In the genomic region with DNA sequence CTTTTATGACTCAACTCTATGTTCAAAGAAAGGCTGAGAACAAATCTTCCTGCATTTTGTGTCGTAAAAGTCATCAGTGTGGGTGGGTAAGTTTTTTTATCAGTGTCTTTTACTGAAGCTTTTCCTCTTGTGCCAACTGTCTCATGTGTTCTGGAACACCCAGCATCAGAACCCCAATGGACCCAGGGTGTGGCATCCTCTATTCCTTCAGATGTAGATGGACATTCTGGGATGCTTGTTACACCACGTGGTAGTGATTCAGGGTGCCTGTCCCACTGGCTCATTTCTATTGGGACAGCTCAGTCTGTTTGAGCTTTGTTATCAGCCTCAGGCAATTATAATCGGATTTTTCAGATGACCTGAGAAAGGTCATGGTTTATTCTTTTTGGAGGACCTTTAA, we compare ENCODE assay signal across 25 mouse cellular contexts. TPM values are rescaled to one million over a fixed set of nuclear protein-coding genes. Genes with fewer than 3 reads are reported as not detected.
DNase-seq lines count a peak whose midpoint lies in the region; ATAC-seq and TF ChIP-seq lines count a peak whose summit lies in the region.
"Had no signal": no experiment of that assay in that cellular context is flagged by ENCODE, and none has a peak within 500 bp of the region (broad histone marks: within the 10 kb centered on the region; RNA-seq: fewer than 3 reads in every experiment).

No protein-coding gene starts in this region.

- H3K27ac ChIP-seq in gastrocnemius, adult 2 months = peak overlapping the region; percentile 72
- H3K27ac ChIP-seq in lung, postnatal 0 days (ENCODE audit: low read length) = peak overlapping the region; percentile 68
- H3K27ac ChIP-seq: embryonic facial prominence, embryonic 13.5 days; embryonic facial prominence, embryonic 15.5 days; forebrain, embryonic 10.5 days; forebrain, embryonic 12.5 days had no signal

- WGBS in lung, postnatal 0 days = 68% methylated on average over 3 of the region's 3 CpGs

- DNase-seq in gastrocnemius, adult 2 months = peak; percentile 38
- DNase-seq in gastrocnemius, postnatal 36 days = no peak
- DNase-seq in gastrocnemius, postnatal 25 days = peak; percentile 47
- no peak for DNase-seq in gastrocnemius, adult 8-10 months (ENCODE audit: low spot score in 2 of 2)
- DNase-seq in lung, postnatal 0 days (ENCODE audit: low spot score) = no peak
- no peak for DNase-seq in lung, postnatal 14 days
- DNase-seq in skeletal muscle tissue, adult 2 months (ENCODE audit: low read depth, low spot score) = peak; percentile 65
- DNase-seq in right cerebral cortex, postnatal 14 days = no peak
- DNase-seq: adrenal gland, adult 2 months; adrenal gland, postnatal 10 days; adrenal gland, postnatal 25 days; cerebellum, adult 11 months; cerebellum, adult 18-20 months; cerebellum, adult 8-10 months; cerebellum, adult 9-11 months; cerebellum, postnatal 14 days; cerebellum, postnatal 36 days; embryo, embryonic 11 days had no signal

- H3K9ac ChIP-seq in lung, postnatal 0 days (replicated peaks; ENCODE audit: low read depth) = no peak overlapping the region
- H3K9ac ChIP-seq: embryonic facial prominence, embryonic 13.5 days; embryonic facial prominence, embryonic 15.5 days; forebrain, embryonic 12.5 days had no signal

- no peak for TF ChIP-seq EP300 in lung, postnatal 0 days (IDR thresholded peaks at IDR 0.05)

- TF ChIP-seq CTCF in gastrocnemius, adult 2 months (IDR thresholded peaks at IDR 0.05) = no peak
- no peak for TF ChIP-seq CTCF in lung, postnatal 0 days (IDR thresholded peaks at IDR 0.05)

- peak; percentile 37 for ATAC-seq in lung, postnatal 0 days
- ATAC-seq: forebrain, embryonic 14.5 days had no signal

- H3K36me3 ChIP-seq in lung, postnatal 0 days (ENCODE audit: insufficient read depth, low read length) = no peaks in the 10 kb centered on the region
- H3K36me3 ChIP-seq: embryonic facial prominence, embryonic 13.5 days; embryonic facial prominence, embryonic 15.5 days; forebrain, embryonic 10.5 days; forebrain, embryonic 12.5 days had no signal

- H3K4me1 ChIP-seq in lung, postnatal 0 days (ENCODE audit: insufficient read depth, low read depth, low read length) = no peaks in the 10 kb centered on the region
- H3K4me1 ChIP-seq: embryonic facial prominence, embryonic 15.5 days; forebrain, embryonic 10.5 days; forebrain, embryonic 12.5 days had no signal

- intact Hi-C loops in gastrocnemius, adult 2 months (cut with DNase I) = no loop called here
- intact Hi-C loops in gastrocnemius, postnatal 36 days (cut with DNase I) = no loop called here

- H3K27me3 ChIP-seq in lung, postnatal 0 days (replicated peaks; ENCODE audit: insufficient read depth, low read length) = no peaks in the 10 kb centered on the region
- H3K27me3 ChIP-seq: embryonic facial prominence, embryonic 13.5 days; embryonic facial prominence, embryonic 15.5 days; forebrain, embryonic 12.5 days had no signal

- no peak overlapping the region for H3K4me2 ChIP-seq in lung, postnatal 0 days (replicated peaks; ENCODE audit: low read depth, low read length)
- H3K4me2 ChIP-seq: embryonic facial prominence, embryonic 13.5 days; embryonic facial prominence, embryonic 15.5 days; forebrain, embryonic 12.5 days had no signal

- H3K9me3 ChIP-seq in lung, postnatal 0 days (ENCODE audit: low read length) = no peaks in the 10 kb centered on the region
- H3K9me3 ChIP-seq: embryonic facial prominence, embryonic 13.5 days; embryonic facial prominence, embryonic 15.5 days; forebrain, embryonic 12.5 days had no signal

- no peak overlapping the region for H3K4me3 ChIP-seq in gastrocnemius, adult 2 months
- H3K4me3 ChIP-seq in lung, postnatal 0 days (ENCODE audit: low read depth, low read length) = no peak overlapping the region
- H3K4me3 ChIP-seq: embryonic facial prominence, embryonic 13.5 days; embryonic facial prominence, embryonic 15.5 days; erythroblast, embryonic 14.5 days; forebrain, embryonic 10.5 days; forebrain, embryonic 12.5 days had no signal

RNA-seq across cellular contexts. Expression of gene Dapk1, which starts 6.9 kb away (rescaled TPM):
- 1 to 10 TPM; 5.4 to 5.8 TPM for total RNA-seq in gastrocnemius, adult 2 months (2021)
- 1 to 10 TPM; 3.9 to 4.2 TPM for total RNA-seq in gastrocnemius, postnatal 36 days (2021)
- 1 to 10 TPM; 8.0 to 8.2 TPM for total RNA-seq in gastrocnemius, postnatal 25 days (2021)
- total RNA-seq in gastrocnemius, adult 8-10 months (2022) = 1 to 10 TPM; 1.1 to 3.1 (median 2.3) TPM
- 44.0 and 48.7 TPM in 2 replicates for polyA plus RNA-seq in lung, postnatal 0 days (2015; fragmentation: Nextera tagmentation; extraction: Ambion mirVana)
- polyA plus RNA-seq: C2C12 had no signal

Comparison
In these comparisons a context has a peak if more than half of its experiments do, and no peak if none do; other contexts are left out.
1. DNase-seq: peak in gastrocnemius, adult 2 months (single experiment), gastrocnemius, postnatal 25 days (single experiment) and skeletal muscle tissue, adult 2 months (single experiment); none in gastrocnemius, postnatal 36 days (0 of 2), gastrocnemius, adult 8-10 months (0 of 2), lung, postnatal 0 days (single experiment), lung, postnatal 14 days (single experiment) and right cerebral cortex, postnatal 14 days (single experiment).